Mouse (Mus musculus) kidney, embryonic 16.5 days (tissue): ENCODE results near the gene Chit1. TPM values are rescaled to one million over a fixed set of nuclear protein-coding genes. Genes with fewer than 3 reads are reported as not detected.

ENCODE experiments used
- ATAC-seq: fragments of 200-750 bp; cut with Nextera tagmentation; 2 replicates; pipeline ENCODE4 v1.8.0; 2017; ENCODE audit warnings: moderate TSS enrichment; ENCODE audit not compliant: low FRiP score, low TSS enrichment
- H3K27ac ChIP-seq: fragments of 300-500 bp; sonication (generic); 2 replicates; pipeline ENCODE4 v1.5.1; 2014; ENCODE audit warnings: low read length
- H3K27me3 ChIP-seq: fragments of 300-500 bp; sonication (generic); 2 replicates; pipeline ENCODE4 v1.6.1; 2014; ENCODE audit warnings: low read length, control low read depth, mixed read lengths; ENCODE audit not compliant: insufficient read depth
- H3K36me3 ChIP-seq: fragments of 300-500 bp; sonication (generic); 2 replicates; pipeline ENCODE4 v1.6.1; 2014; ENCODE audit warnings: low read length, control low read depth, mixed read lengths; ENCODE audit not compliant: insufficient read depth
- H3K4me1 ChIP-seq: fragments of 300-500 bp; sonication (generic); 2 replicates; pipeline ENCODE4 v1.6.1; 2014; ENCODE audit warnings: low read length, control low read depth, mixed read lengths; ENCODE audit not compliant: insufficient read depth
- H3K4me2 ChIP-seq: fragments of 300-500 bp; sonication (generic); replicated peaks from 2 replicates; pipeline ENCODE4 v1.6.1; 2014; ENCODE audit warnings: low read depth, low read length
- H3K4me3 ChIP-seq: fragments of 300-500 bp; sonication (generic); 2 replicates; pipeline ENCODE4 v1.5.1; 2014; ENCODE audit warnings: mild to moderate bottlenecking, low read length
- H3K9ac ChIP-seq: fragments of 300-500 bp; sonication (generic); replicated peaks from 2 replicates; pipeline ENCODE4 v1.6.1; 2014; ENCODE audit warnings: low read length
- H3K9me3 ChIP-seq: fragments of 300-500 bp; sonication (generic); 2 replicates; pipeline ENCODE4 v1.6.1; 2016; ENCODE audit warnings: low read length, control low read depth
- WGBS: fragments of 180-500 bp; shearing (Covaris S2); extraction: QIAGEN DNeasy Blood & Tissue Kit; methylation state at CpG from one replicate; pipeline ENCODE4 v1.1.7; 2014; 5-methylcytosine and 5-hydroxymethylcytosine counted together
- polyA plus RNA-seq: library from polyadenylated mRNA; unstranded; fragments of >200 nt; fragmentation: Nextera tagmentation; extraction: Ambion mirVana; gene quantifications from 2 replicates; pipeline ENCODE4 v1.2.1, GENCODE M21; 2015

Gene Chit1
- polyA plus RNA-seq, 1 experiment from 2014 or later: 0.17 TPM

- Histone ChIP-seq H3K4me1 (peaks cover 5% of the 10 kb centered on the region), H3K27me3 (no peaks in the 10 kb centered on the region), H3K27ac (no peak overlapping the region), H3K9me3 (no peaks in the 10 kb centered on the region), H3K9ac (no peak overlapping the region), H3K4me3 (no peak overlapping the region), H3K4me2 (no peak overlapping the region), H3K36me3 (no peaks in the 10 kb centered on the region)
- no peak for ATAC-seq
- WGBS: 72% methylated on average over 5 of the region's 5 CpGs
Observed at GRCm38 (mm10) chr1:134117110-134117509, 6.1 kb downstream of the Chit1 start.

GRCm38 (mm10) chr1:134120179-134120578, 9.1 kb downstream of the Chit1 start:
- Histone ChIP-seq H3K4me2 (no peak overlapping the region), H3K4me1 (peaks cover 5% of the 10 kb centered on the region; the same call in 1 of the 2 replicates), H3K36me3 (no peaks in the 10 kb centered on the region), H3K9me3 (no peaks in the 10 kb centered on the region), H3K27me3 (no peaks in the 10 kb centered on the region), H3K4me3 (no peak overlapping the region), H3K27ac (no peak overlapping the region), H3K9ac (no peak overlapping the region)
- ATAC-seq: peak; percentile 54; the same call in 1 of the 2 replicates
- 0% methylated on average over 5 of the region's 5 CpGs for WGBS

- Histone ChIP-seq H3K4me3 (no peak overlapping the region), H3K27ac (no peak overlapping the region), H3K4me2 (no peak overlapping the region), H3K9ac (no peak overlapping the region), H3K9me3 (no peaks in the 10 kb centered on the region), H3K4me1 (no peaks in the 10 kb centered on the region), H3K27me3 (no peaks in the 10 kb centered on the region), H3K36me3 (no peaks in the 10 kb centered on the region)
- 56% methylated on average over 9 of the region's 9 CpGs for WGBS
- ATAC-seq: no peak
Observed at GRCm38 (mm10) chr1:134122195-134122594, 11.2 kb downstream of the Chit1 start.

- H3K4me3 ChIP-seq: no peak overlapping the region
- no peak overlapping the region for H3K4me2 ChIP-seq
- 33% methylated on average over 11 of the region's 11 CpGs for WGBS
- no peaks in the 10 kb centered on the region for H3K27me3 ChIP-seq
- peaks cover 6% of the 10 kb centered on the region; the same call in 1 of the 2 replicates for H3K4me1 ChIP-seq
- no peak overlapping the region for H3K9ac ChIP-seq
- ATAC-seq: no peak
- H3K9me3 ChIP-seq: peaks cover 3% of the 10 kb centered on the region; the same call in 1 of the 2 replicates
- no peak overlapping the region for H3K27ac ChIP-seq
- H3K36me3 ChIP-seq: no peaks in the 10 kb centered on the region
Observed at GRCm38 (mm10) chr1:134133316-134133715, 22.3 kb downstream of the Chit1 start.

- 63% methylated on average over 3 of the region's 3 CpGs for WGBS
- H3K4me2 ChIP-seq: no peak overlapping the region
Observed at GRCm38 (mm10) chr1:134136351-134136750, 25.3 kb downstream of the Chit1 start.

GRCm38 (mm10) chr1:134138424-134138823, 27.4 kb downstream of the Chit1 start:
- no peaks in the 10 kb centered on the region for H3K36me3 ChIP-seq
- H3K4me2 ChIP-seq: no peak overlapping the region
- ATAC-seq: no peak
- H3K4me3 ChIP-seq: no peak overlapping the region
- H3K27ac ChIP-seq: no peak overlapping the region
- no peaks in the 10 kb centered on the region for H3K27me3 ChIP-seq
- no peaks in the 10 kb centered on the region for H3K9me3 ChIP-seq
- no peak overlapping the region for H3K9ac ChIP-seq
- peaks cover 3% of the 10 kb centered on the region; the same call in 1 of the 2 replicates for H3K4me1 ChIP-seq
- 81% methylated on average over 9 of the region's 9 CpGs for WGBS

More at GRCm38 (mm10) chr1:134136351-134136750, 25.3 kb downstream of the Chit1 start:
- H3K4me3 ChIP-seq: no peak overlapping the region
- H3K9ac ChIP-seq: no peak overlapping the region
- H3K36me3 ChIP-seq: no peaks in the 10 kb centered on the region
- H3K9me3 ChIP-seq: no peaks in the 10 kb centered on the region
- no peak for ATAC-seq
- H3K27me3 ChIP-seq: no peaks in the 10 kb centered on the region
- peaks cover 6% of the 10 kb centered on the region; the same call in 1 of the 2 replicates for H3K4me1 ChIP-seq
- no peak overlapping the region for H3K27ac ChIP-seq

- ATAC-seq: no peak
Observed at GRCm38 (mm10) chr1:134142363-134142794, 31.3 kb downstream of the Chit1 start.

GRCm38 (mm10) chr1:134146066-134146465, 35.0 kb downstream of the Chit1 start:
- no peak overlapping the region for H3K4me2 ChIP-seq
- no peak overlapping the region for H3K9ac ChIP-seq
- ATAC-seq: no peak
- 87% methylated on average over 8 of the region's 8 CpGs for WGBS
- H3K27me3 ChIP-seq: no peaks in the 10 kb centered on the region
- H3K4me3 ChIP-seq: no peak overlapping the region
- no peaks in the 10 kb centered on the region for H3K4me1 ChIP-seq
- no peaks in the 10 kb centered on the region for H3K9me3 ChIP-seq
- H3K27ac ChIP-seq: no peak overlapping the region
- H3K36me3 ChIP-seq: no peaks in the 10 kb centered on the region

More at GRCm38 (mm10) chr1:134142363-134142794, 31.3 kb downstream of the Chit1 start:
- no peaks in the 10 kb centered on the region for H3K4me1 ChIP-seq
- no peaks in the 10 kb centered on the region for H3K9me3 ChIP-seq
- H3K9ac ChIP-seq: no peak overlapping the region
- no peaks in the 10 kb centered on the region for H3K27me3 ChIP-seq
- no peaks in the 10 kb centered on the region for H3K36me3 ChIP-seq
- 48% methylated on average over 4 of the region's 4 CpGs for WGBS
- no peak overlapping the region for H3K4me2 ChIP-seq
- no peak overlapping the region for H3K4me3 ChIP-seq
- no peak overlapping the region for H3K27ac ChIP-seq

- ATAC-seq: peak; percentile 52; the same call in 1 of the 2 replicates
- WGBS: 35% methylated on average over 8 of the region's 8 CpGs
- H3K4me2 ChIP-seq: no peak overlapping the region
Observed at GRCm38 (mm10) chr1:134150076-134150475, 39.0 kb downstream of the Chit1 start.

GRCm38 (mm10) chr1:134150745-134151144, 39.7 kb downstream of the Chit1 start:
- H3K9ac ChIP-seq: no peak overlapping the region
- H3K27me3 ChIP-seq: no peaks in the 10 kb centered on the region
- H3K4me2 ChIP-seq: no peak overlapping the region
- no peak overlapping the region for H3K4me3 ChIP-seq
- 0 out of 2 replicates have a peak, but pooled peaks have one; percentile 18 for ATAC-seq
- H3K27ac ChIP-seq: no peak overlapping the region
- peaks cover 5% of the 10 kb centered on the region for H3K9me3 ChIP-seq
- H3K36me3 ChIP-seq: no peaks in the 10 kb centered on the region
- 92% methylated on average over 9 of the region's 9 CpGs for WGBS
- H3K4me1 ChIP-seq: no peaks in the 10 kb centered on the region

More at GRCm38 (mm10) chr1:134150076-134150475, 39.0 kb downstream of the Chit1 start:
- no peak overlapping the region for H3K4me3 ChIP-seq
- no peak overlapping the region for H3K9ac ChIP-seq
- H3K27ac ChIP-seq: no peak overlapping the region
- H3K27me3 ChIP-seq: no peaks in the 10 kb centered on the region
- no peaks in the 10 kb centered on the region for H3K4me1 ChIP-seq
- no peaks in the 10 kb centered on the region for H3K36me3 ChIP-seq
- H3K9me3 ChIP-seq: peaks cover 4% of the 10 kb centered on the region
